Mouse (Mus musculus): ENCODE measurements around the gene Mettl21c. TPM values are rescaled to one million over a fixed set of nuclear protein-coding genes. Genes with fewer than 3 reads are reported as not detected.
"Not testable (repeated sequence)": the region's sequence is repeated elsewhere in the genome, so short reads cannot be mapped to it uniquely, and the experiment has no call there.

The Mettl21c gene
- not detected in 2 replicates for polyA plus RNA-seq (2012; rRNA removed)

DNA sequence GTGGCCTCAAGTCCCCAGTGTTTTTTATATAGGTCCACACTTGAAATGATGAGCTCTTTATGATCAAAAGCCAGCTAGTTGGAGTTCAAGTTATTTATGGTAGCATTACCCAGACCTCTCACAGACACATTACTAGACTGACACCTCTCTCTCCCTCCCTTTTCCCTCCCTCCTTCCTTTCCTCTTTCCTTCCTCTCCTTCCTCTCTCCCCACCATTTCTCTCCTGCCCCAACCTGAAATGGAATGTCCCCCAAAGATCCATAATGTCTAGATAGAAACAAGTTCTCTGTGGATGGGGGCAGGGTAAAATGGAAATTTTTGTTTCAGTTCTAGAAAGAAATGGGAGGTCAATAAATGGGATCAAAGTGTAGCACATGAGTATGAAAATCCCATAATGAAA lies at the start of gene Mettl21c:
Gene Mettl21c (minus strand): TSS at position 101 of the 400 bp plus-strand sequence.
- H3K4me3 ChIP-seq (ENCODE audit: extremely low read depth, insufficient read depth, insufficient read length): no peak within 1 kb of the TSS
- no peaks in the 10 kb centered on the region for H3K36me3 ChIP-seq (ENCODE audit: control insufficient read depth, insufficient read depth, low read length)
- H3K27me3 ChIP-seq (ENCODE audit: control insufficient read depth, insufficient read depth, low read length): peaks cover 1% of the 10 kb centered on the region; the same call in 1 of the 2 replicates
- no peak within 1 kb of the TSS for H3K27ac ChIP-seq (ENCODE audit: insufficient read depth, low read length)
- no peaks in the 10 kb centered on the region for H3K4me1 ChIP-seq (ENCODE audit: control insufficient read depth, insufficient read depth, insufficient read length)
- no peak for TF ChIP-seq POLR2A (IDR thresholded peaks at IDR 0.05; ENCODE audit: low read depth, low read length)
- TF ChIP-seq CTCF (IDR thresholded peaks at IDR 0.05; ENCODE audit: extremely low read depth, insufficient read depth, insufficient read length, insufficient replicate concordance): no peak
- DNase-seq (ENCODE audit: low read depth in 1 of 2, low spot score in 2 of 2): no peak

DNA sequence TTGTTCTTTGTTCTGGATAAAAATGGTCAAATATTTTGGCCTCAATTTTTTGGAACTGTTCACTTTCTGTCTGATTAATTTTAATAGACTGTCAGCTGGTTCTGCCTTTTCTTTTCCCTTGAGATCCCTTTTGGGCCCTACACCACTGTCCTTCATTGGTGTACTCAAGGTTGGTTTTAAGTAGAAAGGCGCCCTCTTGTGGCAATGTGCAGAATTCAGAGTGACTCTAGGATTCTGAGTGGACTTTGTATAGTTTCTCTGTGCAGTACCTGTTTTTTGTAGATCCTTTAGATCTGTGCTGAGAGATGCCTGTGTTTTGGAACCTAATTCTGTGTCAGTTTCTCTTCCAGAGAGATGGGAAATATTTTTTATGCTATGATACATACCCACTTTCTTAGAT lies 44.8 kb upstream of the Mettl21c start:
- Histone ChIP-seq H3K27ac (ENCODE audit: insufficient read depth, low read length) (no peak overlapping the region), H3K4me1 (ENCODE audit: control insufficient read depth, insufficient read depth, insufficient read length) (peaks cover 2% of the 10 kb centered on the region; the same call in 1 of the 2 replicates), H3K4me3 (ENCODE audit: extremely low read depth, insufficient read depth, insufficient read length) (no peak overlapping the region), H3K36me3 (ENCODE audit: control insufficient read depth, insufficient read depth, low read length) (no peaks in the 10 kb centered on the region), H3K27me3 (ENCODE audit: control insufficient read depth, insufficient read depth, low read length) (no peaks in the 10 kb centered on the region)
- DNase-seq (ENCODE audit: low read depth in 1 of 2, low spot score in 2 of 2): peak; percentile 47 to 55
- WGBS: 0% methylated on average over 1 of the region's 1 CpGs
- TF ChIP-seq CTCF (IDR thresholded peaks at IDR 0.05; ENCODE audit: extremely low read depth, insufficient read depth, insufficient read length, insufficient replicate concordance) (no peak), POLR2A (IDR thresholded peaks at IDR 0.05; ENCODE audit: low read depth, low read length) (no peak)

DNA sequence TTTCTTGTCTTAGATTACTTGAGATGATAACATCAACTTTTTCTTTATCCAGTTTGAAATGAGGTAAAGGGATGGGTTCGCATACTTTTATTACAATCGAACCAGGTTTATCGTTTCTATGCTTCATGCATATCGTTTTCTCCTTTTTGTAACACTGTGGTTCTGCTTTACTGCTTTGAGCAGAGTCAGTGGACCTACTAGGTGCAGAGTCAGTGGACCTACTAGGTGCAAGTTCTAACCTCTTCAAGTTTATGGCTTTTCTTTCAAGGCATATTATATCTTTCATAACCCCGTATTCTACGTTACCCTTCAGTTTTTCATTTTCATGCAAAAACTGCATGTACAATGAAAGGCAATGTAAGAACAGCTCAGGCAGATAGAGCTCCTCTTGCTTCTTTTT lies 43.6 kb upstream of the Mettl21c start:
- 97% methylated on average over 6 of the region's 6 CpGs for WGBS
- Histone ChIP-seq H3K27ac (ENCODE audit: insufficient read depth, low read length) (no peak overlapping the region), H3K27me3 (ENCODE audit: control insufficient read depth, insufficient read depth, low read length) (no peaks in the 10 kb centered on the region), H3K4me1 (ENCODE audit: control insufficient read depth, insufficient read depth, insufficient read length) (peaks cover 2% of the 10 kb centered on the region; the same call in 1 of the 2 replicates), H3K36me3 (ENCODE audit: control insufficient read depth, insufficient read depth, low read length) (no peaks in the 10 kb centered on the region), H3K4me3 (ENCODE audit: extremely low read depth, insufficient read depth, insufficient read length) (no peak overlapping the region)
- no peak for DNase-seq (ENCODE audit: low read depth in 1 of 2, low spot score in 2 of 2)
- TF ChIP-seq CTCF (IDR thresholded peaks at IDR 0.05; ENCODE audit: extremely low read depth, insufficient read depth, insufficient read length, insufficient replicate concordance): no peak
- no peak for TF ChIP-seq POLR2A (IDR thresholded peaks at IDR 0.05; ENCODE audit: low read depth, low read length)

DNA sequence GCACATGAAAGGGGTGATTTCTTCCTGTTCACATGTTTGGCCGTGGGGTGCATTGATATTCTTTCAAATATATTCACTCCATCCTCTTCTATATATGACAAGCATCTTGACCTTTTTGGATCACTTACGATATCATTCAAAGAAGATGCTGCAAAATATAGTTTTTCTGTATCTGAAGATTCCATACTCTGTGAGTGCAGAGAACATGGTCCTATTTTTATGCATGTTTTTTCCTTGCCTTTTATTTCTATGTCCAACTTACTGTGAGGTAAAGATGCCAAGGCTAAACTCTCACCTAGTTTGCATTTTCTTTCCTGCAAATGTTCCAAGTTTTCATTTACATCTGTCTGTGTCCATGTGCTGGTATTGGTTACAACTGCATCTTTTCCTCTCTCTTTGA lies 42.0 kb upstream of the Mettl21c start, which contains the start of gene Gm8251:
Gene Gm8251 (minus strand): TSS at position 101 of the 400 bp plus-strand sequence.
- DNase-seq (ENCODE audit: low read depth in 1 of 2, low spot score in 2 of 2): no peak
- TF ChIP-seq POLR2A (IDR thresholded peaks at IDR 0.05; ENCODE audit: low read depth, low read length): no peak
- no peak for TF ChIP-seq CTCF (IDR thresholded peaks at IDR 0.05; ENCODE audit: extremely low read depth, insufficient read depth, insufficient read length, insufficient replicate concordance)
- Histone ChIP-seq H3K4me3 (ENCODE audit: extremely low read depth, insufficient read depth, insufficient read length) (no peak within 1 kb of the TSS), H3K27ac (ENCODE audit: insufficient read depth, low read length) (no peak within 1 kb of the TSS), H3K36me3 (ENCODE audit: control insufficient read depth, insufficient read depth, low read length) (no peaks in the 10 kb centered on the region), H3K27me3 (ENCODE audit: control insufficient read depth, insufficient read depth, low read length) (no peaks in the 10 kb centered on the region), H3K4me1 (ENCODE audit: control insufficient read depth, insufficient read depth, insufficient read length) (peaks cover 2% of the 10 kb centered on the region; the same call in 1 of the 2 replicates)
- WGBS: 75% methylated on average over 2 of the region's 2 CpGs

DNA sequence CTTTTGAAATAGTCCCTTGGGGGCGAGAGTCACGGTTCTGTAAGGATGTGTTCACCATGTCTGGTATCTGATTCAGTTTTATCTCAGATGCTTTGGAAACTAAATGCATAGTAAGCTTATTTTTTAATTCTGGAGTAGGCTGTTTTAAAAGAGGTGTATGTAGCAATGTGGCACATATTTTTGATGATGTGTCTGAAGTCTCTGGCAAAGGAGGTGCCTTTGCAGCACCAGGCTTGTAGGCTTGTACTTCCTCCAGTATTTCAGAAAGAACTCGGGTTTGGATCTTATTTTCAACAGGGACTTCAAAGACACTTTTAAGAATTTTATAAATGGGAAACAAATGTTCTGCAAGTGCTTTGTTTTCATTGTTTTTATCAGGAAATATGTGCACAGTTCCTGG lies 38.0 kb upstream of the Mettl21c start:
- Histone ChIP-seq H3K27me3 (ENCODE audit: control insufficient read depth, insufficient read depth, low read length) (no peaks in the 10 kb centered on the region), H3K27ac (ENCODE audit: insufficient read depth, low read length) (no peak overlapping the region), H3K4me1 (ENCODE audit: control insufficient read depth, insufficient read depth, insufficient read length) (peaks cover 2% of the 10 kb centered on the region; the same call in 1 of the 2 replicates), H3K36me3 (ENCODE audit: control insufficient read depth, insufficient read depth, low read length) (no peaks in the 10 kb centered on the region), H3K4me3 (ENCODE audit: extremely low read depth, insufficient read depth, insufficient read length) (no peak overlapping the region)
- no peak for DNase-seq (ENCODE audit: low read depth in 1 of 2, low spot score in 2 of 2)
- WGBS: 70% methylated on average over 3 of the region's 3 CpGs
- TF ChIP-seq CTCF (IDR thresholded peaks at IDR 0.05; ENCODE audit: extremely low read depth, insufficient read depth, insufficient read length, insufficient replicate concordance): no peak
- no peak for TF ChIP-seq POLR2A (IDR thresholded peaks at IDR 0.05; ENCODE audit: low read depth, low read length)

DNA sequence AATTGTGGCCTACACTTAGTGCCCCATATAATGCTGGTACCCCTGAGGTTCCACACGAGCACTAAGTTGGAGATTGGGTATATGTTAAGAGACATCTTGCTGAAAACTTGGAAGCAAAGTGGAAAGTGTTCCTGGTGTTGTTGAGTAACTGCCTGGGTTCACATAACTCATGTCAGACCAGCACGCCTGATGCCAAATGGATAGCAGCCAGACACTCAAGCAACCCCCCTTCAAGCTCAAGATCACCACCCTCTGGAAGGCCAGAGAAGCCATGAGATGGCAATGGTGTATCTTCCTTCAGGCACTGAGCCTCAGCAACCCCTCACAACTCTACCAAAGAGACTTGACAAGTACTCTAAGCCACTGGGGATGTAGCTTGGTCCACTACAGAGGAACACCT lies 26.7 kb upstream of the Mettl21c start:
- peaks cover 3% of the 10 kb centered on the region; the same call in 1 of the 2 replicates for H3K4me1 ChIP-seq (ENCODE audit: control insufficient read depth, insufficient read depth, insufficient read length)
- no peak overlapping the region for H3K4me3 ChIP-seq (ENCODE audit: extremely low read depth, insufficient read depth, insufficient read length)
- H3K27ac ChIP-seq (ENCODE audit: insufficient read depth, low read length): no peak overlapping the region
- H3K36me3 ChIP-seq (ENCODE audit: control insufficient read depth, insufficient read depth, low read length): no peaks in the 10 kb centered on the region
- WGBS: 92% methylated on average over 2 of the region's 2 CpGs
- no peak for DNase-seq (ENCODE audit: low read depth in 1 of 2, low spot score in 2 of 2)
- H3K27me3 ChIP-seq (ENCODE audit: control insufficient read depth, insufficient read depth, low read length): no peaks in the 10 kb centered on the region
- TF ChIP-seq CTCF (IDR thresholded peaks at IDR 0.05; ENCODE audit: extremely low read depth, insufficient read depth, insufficient read length, insufficient replicate concordance) (no peak), POLR2A (IDR thresholded peaks at IDR 0.05; ENCODE audit: low read depth, low read length) (no peak)

DNA sequence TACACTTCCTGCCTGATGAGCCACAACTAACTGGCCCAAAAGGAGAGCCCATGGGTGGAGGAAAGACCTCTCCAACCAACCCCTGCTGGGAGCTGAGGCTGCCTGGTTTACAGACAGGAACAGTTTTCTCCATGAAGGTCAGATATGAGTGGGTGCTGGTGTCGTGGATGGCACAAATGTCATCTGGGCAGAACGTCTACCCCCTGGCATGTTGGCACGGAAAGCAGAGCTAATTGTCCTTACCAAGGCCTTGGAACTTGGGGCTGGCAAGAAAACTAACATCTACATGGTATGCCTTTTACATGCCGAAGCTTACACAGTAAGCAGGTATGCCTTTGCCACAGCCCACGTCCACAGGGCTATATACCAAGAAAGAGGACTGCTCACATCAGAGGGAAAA lies 25.9 kb upstream of the Mettl21c start:
- not testable (repeated sequence) for DNase-seq (ENCODE audit: low read depth in 1 of 2, low spot score in 2 of 2); H3K27me3 ChIP-seq (ENCODE audit: control insufficient read depth, insufficient read depth, low read length); H3K27ac ChIP-seq (ENCODE audit: insufficient read depth, low read length); H3K4me3 ChIP-seq (ENCODE audit: extremely low read depth, insufficient read depth, insufficient read length); H3K4me1 ChIP-seq (ENCODE audit: control insufficient read depth, insufficient read depth, insufficient read length); H3K36me3 ChIP-seq (ENCODE audit: control insufficient read depth, insufficient read depth, low read length)
- WGBS: 87% methylated on average over 5 of the region's 5 CpGs
